Mouse (Mus musculus): ENCODE results near the gene Slc9b1. TPM values are rescaled to one million over a fixed set of nuclear protein-coding genes. Genes with fewer than 3 reads are reported as not detected.

Gene Slc9b1
- total and polyA plus RNA-seq, 3 experiments = 0.14 TPM; not detected in 2

GRCm38 (mm10) chr3:135377445-135377844 is 29.6 kb downstream of the Slc9b1 start:
- no peak for TF ChIP-seq ZNF384 (IDR thresholded peaks at IDR 0.05; ENCODE audit: low read depth, low read length)
- TF ChIP-seq MEF2A (IDR thresholded peaks at IDR 0.05; ENCODE audit: extremely low read depth, insufficient replicate concordance, low read depth, low read length, poor library complexity, severe bottlenecking) = no peak
- TF ChIP-seq GABPA (IDR thresholded peaks at IDR 0.05; ENCODE audit: low read depth, low read length) = no peak
- TF ChIP-seq RAD21 (IDR thresholded peaks at IDR 0.05; ENCODE audit: low read depth, low read length) = no peak
- no peak for TF ChIP-seq ZMIZ1 (IDR thresholded peaks at IDR 0.05; ENCODE audit: low read depth, low read length)
- no peak for TF ChIP-seq NELFE (IDR thresholded peaks at IDR 0.05; ENCODE audit: low read depth, low read length)
- TF ChIP-seq POLR2AphosphoS2 (IDR thresholded peaks at IDR 0.05; ENCODE audit: low read length) = no peak
- no peak for TF ChIP-seq BHLHE40 (IDR thresholded peaks at IDR 0.05; ENCODE audit: borderline replicate concordance, low read depth, low read length)
- no peak for TF ChIP-seq POLR2A (IDR thresholded peaks at IDR 0.05; ENCODE audit: control insufficient read depth in 1 of 2, insufficient read depth in 1 of 2, low read depth in 1 of 2, low read length in 2 of 2, poor library complexity in 1 of 2)
- no peak for TF ChIP-seq JUND (IDR thresholded peaks at IDR 0.05; ENCODE audit: low read depth, low read length)
- TF ChIP-seq MYC (IDR thresholded peaks at IDR 0.05; ENCODE audit: low read depth, low read length) = no peak
- Histone ChIP-seq H3K4me3 (ENCODE audit: control insufficient read depth in 1 of 2, insufficient read depth in 1 of 2, low read depth in 2 of 2, low read length in 2 of 2) (no peak overlapping the region), H3K79me2 (ENCODE audit: control insufficient read depth, insufficient read depth, low read length, poor library complexity) (no peaks in the 10 kb centered on the region), H3K9ac (ENCODE audit: control insufficient read depth, low read depth, low read length, poor library complexity, severe bottlenecking) (no peak overlapping the region), H3K9me3 (replicated peaks; ENCODE audit: insufficient read depth, low read length) (no peaks in the 10 kb centered on the region), H3K36me3 (ENCODE audit: control insufficient read depth in 1 of 2, insufficient read depth in 2 of 2, low read length in 2 of 2) (no peaks in the 10 kb centered on the region), H3K27me3 (ENCODE audit: control insufficient read depth in 1 of 2, insufficient read depth in 2 of 2, low read length in 2 of 2) (peaks cover 10 to 12% of the 10 kb centered on the region in 2 experiments), H3K4me1 (ENCODE audit: control insufficient read depth in 1 of 2, insufficient read depth in 2 of 2, low read length in 2 of 2) (no peaks in the 10 kb centered on the region), H3K27ac (ENCODE audit: control insufficient read depth, low read depth, low read length) (no peak overlapping the region)
- DNase-seq (ENCODE audit: low read depth, low spot score) = no peak

DNA sequence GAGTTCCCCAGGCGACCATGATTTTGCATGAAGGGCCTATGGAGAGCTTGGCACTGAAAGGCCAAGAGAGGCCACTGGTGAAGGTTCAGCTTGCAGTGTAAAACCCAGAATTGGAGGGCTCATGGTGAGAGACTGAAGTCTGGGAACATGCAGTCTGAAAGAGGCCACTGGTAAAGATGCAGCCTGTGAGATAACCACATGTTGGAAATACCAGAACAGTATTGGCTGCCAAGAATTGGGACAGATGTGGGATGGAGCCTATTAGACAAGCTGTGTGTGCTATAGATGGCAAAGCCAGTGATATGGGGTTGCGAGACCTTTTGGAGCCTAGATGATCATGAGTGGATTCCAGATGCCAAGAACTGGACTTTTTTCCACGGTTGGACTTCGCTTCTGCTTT is 32.0 kb downstream of the Slc9b1 start:
- DNase-seq (ENCODE audit: low read depth, low spot score) = no peak
- H3K27me3 ChIP-seq (ENCODE audit: control insufficient read depth in 1 of 2, insufficient read depth in 2 of 2, low read length in 2 of 2) = peaks cover 12 to 13% of the 10 kb centered on the region in 2 experiments
- no peak overlapping the region for H3K9ac ChIP-seq (ENCODE audit: control insufficient read depth, low read depth, low read length, poor library complexity, severe bottlenecking)
- TF ChIP-seq JUND (IDR thresholded peaks at IDR 0.05; ENCODE audit: low read depth, low read length) (no peak), ETS1 (IDR thresholded peaks at IDR 0.05; ENCODE audit: low read depth, low read length) (no peak), TAL1 (IDR thresholded peaks at IDR 0.05; ENCODE audit: low read length) (no peak), NRF1 (IDR thresholded peaks at IDR 0.05; ENCODE audit: insufficient read depth, low read depth, low read length, poor library complexity, severe bottlenecking) (no peak), RAD21 (IDR thresholded peaks at IDR 0.05; ENCODE audit: low read depth, low read length) (no peak), MXI1 (IDR thresholded peaks at IDR 0.05; ENCODE audit: low read depth, low read length) (no peak), MEF2A (IDR thresholded peaks at IDR 0.05; ENCODE audit: extremely low read depth, insufficient replicate concordance, low read depth, low read length, poor library complexity, severe bottlenecking) (no peak), UBTF (IDR thresholded peaks at IDR 0.05; ENCODE audit: borderline replicate concordance, insufficient read depth, low read depth, low read length) (no peak), MAZ (IDR thresholded peaks at IDR 0.05; ENCODE audit: low read depth, low read length) (no peak), CTCF (IDR thresholded peaks at IDR 0.05 in 2 of 3, conservative IDR thresholded peaks at IDR 0.05 in 1 of 3; ENCODE audit: control insufficient read depth in 1 of 3, insufficient read depth in 1 of 3, low read depth in 2 of 3, low read length in 3 of 3, poor library complexity in 1 of 3, severe bottlenecking in 1 of 3) (no peak), ELF1 (IDR thresholded peaks at IDR 0.05; ENCODE audit: low read depth, low read length) (no peak), TCF12 (IDR thresholded peaks at IDR 0.05; ENCODE audit: low read depth, low read length) (no peak), HCFC1 (IDR thresholded peaks at IDR 0.05; ENCODE audit: low read depth, low read length) (no peak), POLR2AphosphoS5 (IDR thresholded peaks at IDR 0.05; ENCODE audit: borderline replicate concordance, low read depth, low read length) (no peak), MAX (IDR thresholded peaks at IDR 0.05; ENCODE audit: low read length) (no peak), USF2 (IDR thresholded peaks at IDR 0.05; ENCODE audit: borderline replicate concordance in 1 of 2, insufficient read depth in 1 of 2, low read depth in 1 of 2, low read length in 2 of 2) (no peak), SMC3 (IDR thresholded peaks at IDR 0.05; ENCODE audit: low read depth, low read length) (no peak), ZKSCAN1 (IDR thresholded peaks at IDR 0.05; ENCODE audit: low read depth, low read length) (no peak)
- no peaks in the 10 kb centered on the region for H3K36me3 ChIP-seq (ENCODE audit: control insufficient read depth in 1 of 2, insufficient read depth in 2 of 2, low read length in 2 of 2)
- H3K9me3 ChIP-seq (replicated peaks; ENCODE audit: insufficient read depth, low read length) = no peaks in the 10 kb centered on the region
- H3K4me1 ChIP-seq (ENCODE audit: control insufficient read depth in 1 of 2, insufficient read depth in 2 of 2, low read length in 2 of 2) = no peaks in the 10 kb centered on the region
- no peaks in the 10 kb centered on the region for H3K79me2 ChIP-seq (ENCODE audit: control insufficient read depth, insufficient read depth, low read length, poor library complexity)
- no peak overlapping the region for H3K4me3 ChIP-seq (ENCODE audit: control insufficient read depth in 1 of 2, insufficient read depth in 1 of 2, low read depth in 2 of 2, low read length in 2 of 2)
- H3K27ac ChIP-seq (ENCODE audit: control insufficient read depth, low read depth, low read length) = no peak overlapping the region
